Mouse (Mus musculus): ENCODE measurements around the gene Cfap46. TPM values are rescaled to one million over a fixed set of nuclear protein-coding genes. Genes with fewer than 3 reads are reported as not detected.

Gene Cfap46
- polyA plus RNA-seq, 1 experiment, result 1.0 TPM

- no peaks in the 10 kb centered on the region for H3K36me3 ChIP-seq (ENCODE audit: control insufficient read depth, insufficient read depth, low read length, poor library complexity, severe bottlenecking)
- TF ChIP-seq POLR2A (IDR thresholded peaks at IDR 0.05; ENCODE audit: insufficient read depth, low read length) (no peak), CTCF (IDR thresholded peaks at IDR 0.05; ENCODE audit: low read depth, low read length) (peak; percentile 77), EP300 (IDR thresholded peaks at IDR 0.05; ENCODE audit: insufficient read depth, low read depth, low read length) (no peak)
- no peak overlapping the region for H3K4me3 ChIP-seq (ENCODE audit: low read depth, low read length)
- H3K27me3 ChIP-seq (ENCODE audit: control insufficient read depth, insufficient read depth, low read length, poor library complexity, severe bottlenecking), result no peaks in the 10 kb centered on the region
- H3K4me1 ChIP-seq (ENCODE audit: control insufficient read depth, insufficient read depth, low read length), result no peaks in the 10 kb centered on the region
- no peaks in the 10 kb centered on the region for H3K9me3 ChIP-seq (replicated peaks; ENCODE audit: control insufficient read depth, insufficient read depth, low read length, poor library complexity, severe bottlenecking)
- H3K9ac ChIP-seq (ENCODE audit: low read depth, poor library complexity, severe bottlenecking), result no peak overlapping the region
- H3K27ac ChIP-seq (ENCODE audit: insufficient read depth, low read length), result no peak overlapping the region
Measured at GRCm38 (mm10) chr7:139648107-139648824, 35.4 kb downstream of the Cfap46 start.

GRCm38 (mm10) chr7:139633393-139633792 is 50.2 kb downstream of the Cfap46 start:
- H3K9me3 ChIP-seq (replicated peaks; ENCODE audit: control insufficient read depth, insufficient read depth, low read length, poor library complexity, severe bottlenecking), result no peaks in the 10 kb centered on the region

DNA sequence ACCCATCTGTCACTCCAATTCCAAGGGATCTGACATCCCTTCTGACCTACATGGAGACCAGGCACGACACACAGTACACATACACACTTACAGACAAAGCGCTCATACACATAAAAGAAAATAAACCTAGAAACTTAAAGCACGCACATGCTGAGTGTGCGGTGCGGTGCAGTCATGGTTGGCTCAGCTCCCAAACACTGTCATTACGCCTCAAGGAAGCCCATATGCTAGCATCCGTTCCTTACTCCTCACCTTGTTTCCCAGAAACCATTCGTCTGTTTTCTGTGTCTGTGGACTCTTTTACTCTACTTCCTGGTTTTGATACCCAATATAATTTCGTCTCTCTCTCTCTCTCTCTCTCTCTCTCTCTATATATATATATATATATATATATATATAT is 58.5 kb downstream of the Cfap46 start:
- no peaks in the 10 kb centered on the region for H3K36me3 ChIP-seq (ENCODE audit: control insufficient read depth, insufficient read depth, low read length, poor library complexity, severe bottlenecking)
- no peaks in the 10 kb centered on the region for H3K9me3 ChIP-seq (replicated peaks; ENCODE audit: control insufficient read depth, insufficient read depth, low read length, poor library complexity, severe bottlenecking)
- H3K4me3 ChIP-seq (ENCODE audit: low read depth, low read length), result no peak overlapping the region
- H3K27me3 ChIP-seq (ENCODE audit: control insufficient read depth, insufficient read depth, low read length, poor library complexity, severe bottlenecking), result no peaks in the 10 kb centered on the region
- TF ChIP-seq EP300 (IDR thresholded peaks at IDR 0.05; ENCODE audit: insufficient read depth, low read depth, low read length), result no peak
- no peak for TF ChIP-seq POLR2A (IDR thresholded peaks at IDR 0.05; ENCODE audit: insufficient read depth, low read length)
- TF ChIP-seq CTCF (IDR thresholded peaks at IDR 0.05; ENCODE audit: low read depth, low read length), result no peak
- H3K9ac ChIP-seq (ENCODE audit: low read depth, poor library complexity, severe bottlenecking), result no peak overlapping the region
- no peak overlapping the region for H3K27ac ChIP-seq (ENCODE audit: insufficient read depth, low read length)
- H3K4me1 ChIP-seq (ENCODE audit: control insufficient read depth, insufficient read depth, low read length), result no peaks in the 10 kb centered on the region

More at GRCm38 (mm10) chr7:139633393-139633792, 50.2 kb downstream of the Cfap46 start:
- Histone ChIP-seq H3K27ac (ENCODE audit: insufficient read depth, low read length) (no peak overlapping the region), H3K36me3 (ENCODE audit: control insufficient read depth, insufficient read depth, low read length, poor library complexity, severe bottlenecking) (no peaks in the 10 kb centered on the region), H3K4me3 (ENCODE audit: low read depth, low read length) (no peak overlapping the region), H3K27me3 (ENCODE audit: control insufficient read depth, insufficient read depth, low read length, poor library complexity, severe bottlenecking) (no peaks in the 10 kb centered on the region), H3K9ac (ENCODE audit: low read depth, poor library complexity, severe bottlenecking) (no peak overlapping the region), H3K4me1 (ENCODE audit: control insufficient read depth, insufficient read depth, low read length) (no peaks in the 10 kb centered on the region)
- TF ChIP-seq CTCF (IDR thresholded peaks at IDR 0.05; ENCODE audit: low read depth, low read length) (no peak), EP300 (IDR thresholded peaks at IDR 0.05; ENCODE audit: insufficient read depth, low read depth, low read length) (no peak), POLR2A (IDR thresholded peaks at IDR 0.05; ENCODE audit: insufficient read depth, low read length) (no peak)

- Histone ChIP-seq H3K27ac (ENCODE audit: insufficient read depth, low read length) (no peak overlapping the region), H3K9ac (ENCODE audit: low read depth, poor library complexity, severe bottlenecking) (no peak overlapping the region), H3K4me3 (ENCODE audit: low read depth, low read length) (no peak overlapping the region), H3K36me3 (ENCODE audit: control insufficient read depth, insufficient read depth, low read length, poor library complexity, severe bottlenecking) (no peaks in the 10 kb centered on the region), H3K9me3 (replicated peaks; ENCODE audit: control insufficient read depth, insufficient read depth, low read length, poor library complexity, severe bottlenecking) (no peaks in the 10 kb centered on the region), H3K27me3 (ENCODE audit: control insufficient read depth, insufficient read depth, low read length, poor library complexity, severe bottlenecking) (no peaks in the 10 kb centered on the region), H3K4me1 (ENCODE audit: control insufficient read depth, insufficient read depth, low read length) (no peaks in the 10 kb centered on the region)
- TF ChIP-seq CTCF (IDR thresholded peaks at IDR 0.05; ENCODE audit: low read depth, low read length), result no peak
- TF ChIP-seq POLR2A (IDR thresholded peaks at IDR 0.05; ENCODE audit: insufficient read depth, low read length), result no peak
- TF ChIP-seq EP300 (IDR thresholded peaks at IDR 0.05; ENCODE audit: insufficient read depth, low read depth, low read length), result no peak
Measured at GRCm38 (mm10) chr7:139622568-139622967, 61.0 kb downstream of the Cfap46 start.

- no peak overlapping the region for H3K9ac ChIP-seq (ENCODE audit: low read depth, poor library complexity, severe bottlenecking)
- H3K4me1 ChIP-seq (ENCODE audit: control insufficient read depth, insufficient read depth, low read length), result no peaks in the 10 kb centered on the region
- H3K36me3 ChIP-seq (ENCODE audit: control insufficient read depth, insufficient read depth, low read length, poor library complexity, severe bottlenecking), result no peaks in the 10 kb centered on the region
- no peak overlapping the region for H3K27ac ChIP-seq (ENCODE audit: insufficient read depth, low read length)
- no peaks in the 10 kb centered on the region for H3K9me3 ChIP-seq (replicated peaks; ENCODE audit: control insufficient read depth, insufficient read depth, low read length, poor library complexity, severe bottlenecking)
- no peaks in the 10 kb centered on the region for H3K27me3 ChIP-seq (ENCODE audit: control insufficient read depth, insufficient read depth, low read length, poor library complexity, severe bottlenecking)
- no peak overlapping the region for H3K4me3 ChIP-seq (ENCODE audit: low read depth, low read length)
- TF ChIP-seq CTCF (IDR thresholded peaks at IDR 0.05; ENCODE audit: low read depth, low read length) (peak; percentile 87), POLR2A (IDR thresholded peaks at IDR 0.05; ENCODE audit: insufficient read depth, low read length) (no peak), EP300 (IDR thresholded peaks at IDR 0.05; ENCODE audit: insufficient read depth, low read depth, low read length) (no peak)
Measured at GRCm38 (mm10) chr7:139615767-139616766, 67.5 kb downstream of the Cfap46 start.
